Mouse (Mus musculus) B cell, adult 62 days (primary cell): Measurements from ENCODE around the gene Tbc1d15. TPM values are rescaled to one million over a fixed set of nuclear protein-coding genes. Genes with fewer than 3 reads are reported as not detected.

Experiments used
- total RNA-seq: library from RNA; stranded (reverse); gene quantifications from 4 replicates; pipeline ENCODE4 v1.2.4, GENCODE M21; 2023

Tbc1d15 gene
- 135 to 155 TPM (median 147 TPM) in 4 replicates for total RNA-seq

GRCm38 (mm10) chr10:115251088-115251934 is at the start of gene Tbc1d15:
Tbc1d15 (minus strand) TSS chr10:115251467.

GRCm38 (mm10) chr10:115184697-115185096 is 66.6 kb downstream of the Tbc1d15 start, which contains the start of gene Tph2:
Tph2 (minus strand) TSS chr10:115185022.

Other genes starting within 250 kb of the Tbc1d15 start
- not detected in 4 replicates for gene Tph2, start 66.4 kb downstream of the Tbc1d15 start, total RNA-seq
- 83.4 to 95.0 TPM (median 91.3 TPM) in 4 replicates for gene Rab21, start 64.1 kb upstream of the Tbc1d15 start, total RNA-seq
- gene Tmem19, start 111.0 kb upstream of the Tbc1d15 start, total RNA-seq, result 24.5 to 29.4 TPM (median 28.0 TPM) in 4 replicates
- 7.2 to 9.4 TPM (median 7.4 TPM) in 4 replicates for gene Thap2, start 133.0 kb upstream of the Tbc1d15 start, total RNA-seq
- gene Zfc3h1, start 133.5 kb upstream of the Tbc1d15 start, total RNA-seq, result 69.1 to 77.5 TPM (median 73.7 TPM) in 4 replicates